Mouse (Mus musculus) ES-E14 (cell line): Measurements from ENCODE around the gene Zc2hc1b. TPM values are rescaled to one million over a fixed set of nuclear protein-coding genes. Genes with fewer than 3 reads are reported as not detected.

Source experiments
- DNase-seq: peaks from one replicate; pipeline ENCODE4 v3.0.0-alpha.2; 2013; ENCODE audit warnings: low read depth, low spot score
- H3K27ac ChIP-seq: 2 replicates; pipeline ENCODE4 v1.5.1; 2012; ENCODE audit warnings: low read depth, mild to moderate bottlenecking, low read length, moderate library complexity, mixed read lengths; ENCODE audit not compliant: poor library complexity, insufficient read depth, severe bottlenecking
- H3K36me3 ChIP-seq: 2 replicates; pipeline ENCODE4 v1.6.1; 2012; ENCODE audit warnings: mild to moderate bottlenecking, low read length, moderate library complexity, mixed read lengths; ENCODE audit not compliant: control insufficient read depth, poor library complexity, insufficient read depth, severe bottlenecking
- H3K4me1 ChIP-seq, 2 experiments: fragments of 150-350 bp in 1 of 2; sonication (generic) in 1 of 2; 2 replicates each; pipeline ENCODE4 v1.6.1; 2012; ENCODE audit warnings: low read length in 2 of 2, mild to moderate bottlenecking in 1 of 2, mixed read lengths in 1 of 2; ENCODE audit not compliant: control insufficient read depth in 2 of 2, insufficient read depth in 2 of 2, poor library complexity in 1 of 2
- H3K4me3 ChIP-seq, 2 experiments: fragments of 150-350 bp in 1 of 2; sonication (generic) in 1 of 2; 2 replicates each; pipeline ENCODE4 v1.5.1; 2012; ENCODE audit warnings: low read length in 2 of 2, low read depth in 1 of 2, mild to moderate bottlenecking in 1 of 2, mixed read lengths in 1 of 2; ENCODE audit not compliant: insufficient read depth in 1 of 2, poor library complexity in 1 of 2, severe bottlenecking in 1 of 2
- H3K9ac ChIP-seq: 2 replicates; pipeline ENCODE4 v1.6.1; 2012; ENCODE audit warnings: low read depth, mild to moderate bottlenecking, low read length, mixed read lengths; ENCODE audit not compliant: poor library complexity, insufficient read depth, severe bottlenecking
- H3K9me3 ChIP-seq: fragments of 150-350 bp; sonication (generic); 2 replicates; pipeline ENCODE4 v1.6.1; 2012; ENCODE audit warnings: low read depth, mild to moderate bottlenecking, low read length; ENCODE audit not compliant: control insufficient read depth, insufficient read depth
- CHD2 ChIP-seq: IDR thresholded peaks from 2 replicates; pipeline ENCODE4 v1.6.1; 2014; ENCODE audit warnings: mild to moderate bottlenecking, low read depth, low read length, inconsistent platforms
- HCFC1 ChIP-seq: IDR thresholded peaks from 2 replicates; pipeline ENCODE4 v1.6.1; 2012; ENCODE audit warnings: low read length, inconsistent platforms, borderline replicate concordance; ENCODE audit not compliant: insufficient read depth
- MAFK ChIP-seq: IDR thresholded peaks from 2 replicates; pipeline ENCODE4 v1.6.1; 2014; ENCODE audit warnings: mild to moderate bottlenecking, low read depth, low read length, inconsistent platforms; ENCODE audit not compliant: insufficient read depth
- ZC3H11A ChIP-seq: IDR thresholded peaks from 2 replicates; pipeline ENCODE4 v1.6.1; 2012; ENCODE audit warnings: low read depth, mild to moderate bottlenecking, inconsistent platforms, low read length, borderline replicate concordance
- ZNF384 ChIP-seq: IDR thresholded peaks from 2 replicates; pipeline ENCODE4 v1.6.1; 2012; ENCODE audit warnings: low read depth, low read length, inconsistent platforms
- in situ Hi-C, 2 experiments: fragments of 600-800 bp; cut with MboI; formaldehyde crosslinking; loops; one replicate each; pipeline ENCODE4 v1.15.1; 2025; ENCODE audit warnings: low sequenced_read_pairs in 2 of 2, inconsistent platforms in 1 of 2; ENCODE audit not compliant: unreplicated experiment in 2 of 2
- total RNA-seq: library from RNA; depleted of rRNA; stranded (reverse); fragments of 300-350 nt; gene quantifications from 2 replicates; pipeline ENCODE4 v1.2.3, GENCODE M21; 2012

Gene Zc2hc1b
- total RNA-seq, 1 experiment = not detected

DNA sequence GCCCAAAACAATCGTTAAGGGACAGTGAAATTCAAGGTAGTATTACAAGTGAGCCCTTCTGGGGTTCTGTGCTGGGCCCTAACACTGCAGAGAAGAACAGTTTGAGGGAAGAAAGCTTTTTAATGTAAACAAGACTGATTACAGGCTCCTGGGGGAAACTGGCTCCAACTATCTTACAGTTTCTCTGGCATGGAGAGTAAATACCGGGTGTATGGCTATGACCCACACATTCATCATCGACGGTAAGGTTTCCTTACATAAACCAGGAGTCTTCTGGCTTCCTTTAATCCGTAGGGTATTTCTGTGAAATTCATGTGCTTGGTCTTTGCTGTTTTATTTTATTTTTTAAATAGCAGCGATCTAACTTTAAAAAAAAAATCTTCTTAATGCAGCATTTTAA lies 35.0 kb upstream of the Zc2hc1b start:
- in situ Hi-C loops = no loop called here
- H3K27ac ChIP-seq = no peak overlapping the region
- H3K9me3 ChIP-seq = no peaks in the 10 kb centered on the region
- no peak overlapping the region for H3K4me3 ChIP-seq
- no peak overlapping the region for H3K9ac ChIP-seq
- TF ChIP-seq MAFK = no peak
- no peak for TF ChIP-seq ZC3H11A
- no peak for TF ChIP-seq HCFC1
- TF ChIP-seq CHD2 = no peak
- TF ChIP-seq ZNF384 = no peak
- DNase-seq = no peak
- no peaks in the 10 kb centered on the region for H3K4me1 ChIP-seq
- no peaks in the 10 kb centered on the region for H3K36me3 ChIP-seq

DNA sequence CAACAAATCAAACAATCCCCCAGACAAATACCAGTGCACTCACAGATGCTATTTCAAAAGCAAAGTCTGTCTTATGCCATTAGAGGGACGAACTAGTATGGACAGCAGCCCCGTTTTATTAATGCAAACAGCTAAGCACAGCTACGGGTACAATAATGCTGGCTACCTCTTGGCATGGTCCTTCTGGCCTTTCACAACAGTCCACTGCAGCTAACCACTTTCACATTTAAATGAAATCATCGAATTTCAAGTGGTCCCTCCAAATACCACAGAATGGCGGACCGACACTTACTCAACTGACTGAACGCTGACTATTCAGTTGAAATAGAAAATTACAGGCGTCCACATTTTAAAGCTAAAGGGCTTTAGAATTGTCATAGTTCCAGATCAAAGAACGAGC lies 34.5 kb upstream of the Zc2hc1b start:
- no peak for TF ChIP-seq CHD2
- TF ChIP-seq MAFK = no peak
- no peak for TF ChIP-seq ZC3H11A
- no peak for TF ChIP-seq ZNF384
- TF ChIP-seq HCFC1 = no peak
- no peak overlapping the region for H3K27ac ChIP-seq
- DNase-seq = no peak
- H3K36me3 ChIP-seq = no peaks in the 10 kb centered on the region
- H3K4me1 ChIP-seq = no peaks in the 10 kb centered on the region
- no peak overlapping the region for H3K9ac ChIP-seq
- no peaks in the 10 kb centered on the region for H3K9me3 ChIP-seq
- H3K4me3 ChIP-seq = no peak overlapping the region
- in situ Hi-C loops = no loop called here

DNA sequence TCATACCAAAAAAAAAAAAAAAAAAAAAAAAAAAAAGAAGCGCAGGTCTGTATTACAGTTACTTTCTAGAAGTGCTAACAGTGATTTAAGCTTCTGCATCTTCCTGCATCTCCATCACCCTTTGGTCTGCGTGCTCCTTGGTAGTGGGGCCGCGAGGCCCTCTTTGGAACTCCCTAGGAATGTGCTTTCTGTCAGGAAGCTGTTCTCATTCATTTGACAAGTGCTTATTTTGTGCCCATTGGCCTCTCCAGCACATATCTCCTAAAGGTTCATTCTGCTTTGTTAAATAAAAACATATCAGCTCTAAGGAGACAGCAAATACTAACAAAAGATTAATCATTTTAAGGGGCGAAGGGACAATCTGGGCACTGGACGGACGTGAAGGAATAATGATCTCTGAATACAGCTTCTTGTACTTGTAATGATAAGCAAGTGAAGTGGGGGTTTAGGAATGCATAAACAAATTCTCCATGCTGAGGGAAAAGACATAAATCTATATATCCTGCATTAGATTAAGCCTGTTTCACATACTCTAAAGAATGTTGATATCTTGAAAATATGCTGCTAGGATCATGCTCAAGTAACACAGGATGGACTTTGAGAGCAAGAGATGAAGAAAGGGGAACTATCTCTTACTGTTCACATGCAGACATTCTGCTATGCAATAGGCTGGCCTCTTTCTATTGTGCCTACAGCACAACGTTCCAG lies 32.3 kb upstream of the Zc2hc1b start:
- no peaks in the 10 kb centered on the region for H3K4me1 ChIP-seq
- in situ Hi-C loops = no loop called here
- H3K9me3 ChIP-seq = no peaks in the 10 kb centered on the region
- no peaks in the 10 kb centered on the region for H3K36me3 ChIP-seq
- H3K27ac ChIP-seq = no peak overlapping the region
- TF ChIP-seq ZC3H11A (no peak), HCFC1 (no peak), MAFK (no peak), ZNF384 (no peak), CHD2 (no peak)
- H3K9ac ChIP-seq = no peak overlapping the region
- DNase-seq = no peak
- H3K4me3 ChIP-seq = no peak overlapping the region

DNA sequence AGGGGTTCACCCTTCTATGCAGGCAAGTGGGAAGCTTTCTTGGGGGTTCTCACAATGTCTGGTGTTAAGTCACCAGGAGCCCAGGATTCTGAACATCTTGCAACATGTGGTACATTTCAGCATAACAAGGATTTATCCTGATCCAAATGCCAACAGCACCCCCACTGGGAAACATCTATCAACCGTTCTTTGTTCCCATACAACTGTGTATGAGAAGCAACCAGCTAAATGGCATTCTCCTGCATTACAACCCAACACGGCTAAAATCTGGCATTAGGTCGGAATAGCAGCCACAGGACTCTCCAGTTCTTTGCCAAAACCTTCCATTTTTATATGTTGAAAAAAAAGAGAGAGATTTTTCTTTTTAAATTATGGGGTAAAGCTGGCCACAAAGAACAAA lies 31.7 kb upstream of the Zc2hc1b start:
- Histone ChIP-seq H3K27ac (no peak overlapping the region), H3K9ac (no peak overlapping the region), H3K4me3 (no peak overlapping the region), H3K36me3 (no peaks in the 10 kb centered on the region), H3K9me3 (no peaks in the 10 kb centered on the region), H3K4me1 (no peaks in the 10 kb centered on the region)
- no peak for DNase-seq
- TF ChIP-seq HCFC1 (no peak), MAFK (no peak), ZC3H11A (no peak), ZNF384 (no peak), CHD2 (no peak)
- in situ Hi-C loops = no loop called here

DNA sequence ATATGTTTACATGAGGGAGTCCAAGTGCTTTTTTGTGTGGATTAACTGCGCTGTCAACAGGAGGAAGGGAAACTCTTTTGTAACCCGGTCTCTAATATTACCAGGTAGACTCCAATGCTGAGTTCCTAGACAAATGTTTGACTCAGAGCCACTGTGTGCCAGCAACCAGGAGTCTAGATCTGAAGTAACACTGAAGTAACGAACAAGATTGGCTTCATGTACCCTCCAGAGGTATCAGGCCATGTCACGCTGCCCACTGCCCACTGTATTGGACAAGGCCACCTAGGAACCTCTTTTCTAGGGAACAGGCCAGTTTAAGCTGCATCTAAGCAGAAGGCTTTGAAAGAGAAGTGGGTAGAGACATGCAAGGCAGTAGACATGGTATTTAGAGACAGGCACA lies 31.2 kb upstream of the Zc2hc1b start:
- no peak for TF ChIP-seq MAFK
- no peak for TF ChIP-seq ZNF384
- no peak for TF ChIP-seq HCFC1
- TF ChIP-seq CHD2 = no peak
- TF ChIP-seq ZC3H11A = no peak
- in situ Hi-C loops = no loop called here
- H3K9ac ChIP-seq = no peak overlapping the region
- H3K27ac ChIP-seq = no peak overlapping the region
- H3K4me3 ChIP-seq = no peak overlapping the region
- no peaks in the 10 kb centered on the region for H3K4me1 ChIP-seq
- no peaks in the 10 kb centered on the region for H3K9me3 ChIP-seq
- no peak for DNase-seq
- no peaks in the 10 kb centered on the region for H3K36me3 ChIP-seq
